Mouse (Mus musculus) heart, embryonic 14.5 days (tissue): ENCODE data around the gene Cnnm2. TPM values are rescaled to one million over a fixed set of nuclear protein-coding genes. Genes with fewer than 3 reads are reported as not detected.

Experiments
- ATAC-seq: fragments of 200-750 bp; cut with Nextera tagmentation; 2 replicates; pipeline ENCODE4 v1.8.0; 2017; ENCODE audit warnings: low read depth, moderate TSS enrichment; ENCODE audit not compliant: insufficient number of reproducible peaks, insufficient read depth, low FRiP score
- H3K27ac ChIP-seq, 2 experiments: fragments of 200-500 bp in 1 of 2; fragments of 300-500 bp in 1 of 2; sonication (generic) in 1 of 2; replicated peaks in 1 of 2; 2 replicates each; pipeline ENCODE4 v1.5.1; 2012 to 2014; ENCODE audit warnings: low read depth in 2 of 2, low read length in 2 of 2, control low read depth in 1 of 2, mild to moderate bottlenecking in 1 of 2, mixed read lengths in 1 of 2; ENCODE audit not compliant: control insufficient read depth in 1 of 2, insufficient read depth in 1 of 2
- H3K27me3 ChIP-seq: fragments of 300-500 bp; sonication (generic); 2 replicates; pipeline ENCODE4 v1.6.1; 2014; ENCODE audit warnings: mild to moderate bottlenecking, low read length, control low read depth; ENCODE audit not compliant: control insufficient read depth, insufficient read depth
- H3K36me3 ChIP-seq: fragments of 300-500 bp; sonication (generic); 2 replicates; pipeline ENCODE4 v1.6.1; 2014; ENCODE audit warnings: mild to moderate bottlenecking, control low read depth, low read length, mixed read lengths; ENCODE audit not compliant: control insufficient read depth, insufficient read depth
- H3K4me1 ChIP-seq, 2 experiments: fragments of 200-500 bp in 1 of 2; fragments of 300-500 bp in 1 of 2; sonication (generic) in 1 of 2; 2 replicates each; pipeline ENCODE4 v1.6.1; 2012 to 2014; ENCODE audit warnings: low read length in 2 of 2, control low read depth in 1 of 2, mixed read lengths in 1 of 2; ENCODE audit not compliant: control insufficient read depth in 2 of 2, insufficient read depth in 2 of 2
- H3K4me2 ChIP-seq: fragments of 300-500 bp; sonication (generic); 2 replicates; pipeline ENCODE4 v1.6.1; 2014; ENCODE audit warnings: mild to moderate bottlenecking, low read length
- H3K4me3 ChIP-seq, 2 experiments: fragments of 200-500 bp in 1 of 2; fragments of 300-500 bp in 1 of 2; sonication (generic) in 1 of 2; 2 replicates each; pipeline ENCODE4 v1.5.1; 2012 to 2014; ENCODE audit warnings: low read length in 2 of 2, mild to moderate bottlenecking in 2 of 2, control low read depth in 1 of 2, low read depth in 1 of 2, moderate library complexity in 1 of 2; ENCODE audit not compliant: control insufficient read depth in 1 of 2, insufficient read depth in 1 of 2
- H3K9ac ChIP-seq: fragments of 300-500 bp; sonication (generic); 2 replicates; pipeline ENCODE4 v1.6.1; 2014; ENCODE audit warnings: mild to moderate bottlenecking, low read length
- H3K9me3 ChIP-seq: fragments of 300-500 bp; sonication (generic); 2 replicates; pipeline ENCODE4 v1.6.1; 2016; ENCODE audit warnings: low read length, control low read depth; ENCODE audit not compliant: control insufficient read depth
- WGBS: fragments of 180-500 bp; shearing (Covaris S2); extraction: QIAGEN DNeasy Blood & Tissue Kit; methylation state at CpG from one replicate; pipeline ENCODE4 v1.1.7; 2014; 5-methylcytosine and 5-hydroxymethylcytosine counted together
- polyA plus RNA-seq: library from polyadenylated mRNA; unstranded; fragments of >200 nt; fragmentation: Nextera tagmentation; extraction: Ambion mirVana; gene quantifications from 2 replicates; pipeline ENCODE4 v1.2.1, GENCODE M21; 2014

Gene Cnnm2
- polyA plus RNA-seq, 1 experiment from 2014 or later: 3.2 TPM

- no peak overlapping the region for H3K4me2 ChIP-seq
- H3K4me3 ChIP-seq: no peak overlapping the region
- H3K4me1 ChIP-seq: peaks cover 0 to 8% of the 10 kb centered on the region in 2 experiments; a peak in 2 of 4 replicates
- no peak for ATAC-seq
- no peaks in the 10 kb centered on the region for H3K9me3 ChIP-seq
- no peak overlapping the region for H3K27ac ChIP-seq
- WGBS: 79% methylated on average over 5 of the region's 5 CpGs
- no peaks in the 10 kb centered on the region for H3K36me3 ChIP-seq
- no peaks in the 10 kb centered on the region for H3K27me3 ChIP-seq
- H3K9ac ChIP-seq: no peak overlapping the region
Measured at GRCm38 (mm10) chr19:46834301-46834700, 72.9 kb downstream of the Cnnm2 start.

GRCm38 (mm10) chr19:46835339-46835738 is 73.9 kb downstream of the Cnnm2 start:
- Histone ChIP-seq H3K9me3 (no peaks in the 10 kb centered on the region), H3K27ac (no peak overlapping the region), H3K4me3 (no peak overlapping the region), H3K36me3 (no peaks in the 10 kb centered on the region), H3K4me1 (peaks cover 0 to 8% of the 10 kb centered on the region in 2 experiments; a peak in 2 of 4 replicates), H3K27me3 (no peaks in the 10 kb centered on the region), H3K9ac (no peak overlapping the region), H3K4me2 (no peak overlapping the region)
- no peak for ATAC-seq
- 57% methylated on average over 4 of the region's 4 CpGs for WGBS

GRCm38 (mm10) chr19:46836085-46836484 is 74.7 kb downstream of the Cnnm2 start:
- Histone ChIP-seq H3K9me3 (no peaks in the 10 kb centered on the region), H3K36me3 (no peaks in the 10 kb centered on the region), H3K27me3 (no peaks in the 10 kb centered on the region), H3K4me2 (no peak overlapping the region), H3K27ac (no peak overlapping the region), H3K4me3 (no peak overlapping the region), H3K4me1 (peaks cover 0 to 6% of the 10 kb centered on the region in 2 experiments; a peak in 2 of 4 replicates), H3K9ac (no peak overlapping the region)
- no peak for ATAC-seq
- 77% methylated on average over 3 of the region's 3 CpGs for WGBS

- Histone ChIP-seq H3K36me3 (no peaks in the 10 kb centered on the region), H3K4me3 (no peak overlapping the region), H3K9me3 (no peaks in the 10 kb centered on the region), H3K4me1 (no peaks in the 10 kb centered on the region; a peak in 1 of 4 replicates), H3K27ac (no peak overlapping the region), H3K9ac (no peak overlapping the region), H3K27me3 (no peaks in the 10 kb centered on the region), H3K4me2 (no peak overlapping the region)
- ATAC-seq: no peak
- 83% methylated on average over 11 of the region's 11 CpGs for WGBS
Measured at GRCm38 (mm10) chr19:46837290-46838079, 76.1 kb downstream of the Cnnm2 start.

- Histone ChIP-seq H3K36me3 (no peaks in the 10 kb centered on the region), H3K4me3 (no peak overlapping the region), H3K4me1 (peaks cover 7 to 11% of the 10 kb centered on the region in 2 experiments), H3K4me2 (no peak overlapping the region), H3K27me3 (no peaks in the 10 kb centered on the region), H3K9ac (no peak overlapping the region), H3K9me3 (no peaks in the 10 kb centered on the region), H3K27ac (no peak overlapping the region)
- ATAC-seq: no peak
- whole genome bisulfite sequencing: 82% methylated on average over 4 of the region's 4 CpGs
Measured at GRCm38 (mm10) chr19:46841016-46841415, 79.6 kb downstream of the Cnnm2 start.

- no peaks in the 10 kb centered on the region for H3K27me3 ChIP-seq
- peaks cover 13 to 20% of the 10 kb centered on the region in 2 experiments for H3K4me1 ChIP-seq
- no peak overlapping the region for H3K4me3 ChIP-seq
- ATAC-seq: no peak
- no peak overlapping the region; a peak in 1 of 4 replicates for H3K27ac ChIP-seq
- no peaks in the 10 kb centered on the region for H3K36me3 ChIP-seq
- H3K9ac ChIP-seq: no peak overlapping the region
- no peak overlapping the region for H3K4me2 ChIP-seq
- WGBS: 6% methylated on average over 2 of the region's 2 CpGs
- no peaks in the 10 kb centered on the region for H3K9me3 ChIP-seq
Measured at GRCm38 (mm10) chr19:46843030-46843429, 81.6 kb downstream of the Cnnm2 start.

- 0 out of 4 replicates have a peak overlapping the region, but pooled peaks of 1 of the 2 experiments have one; percentile 33 for H3K27ac ChIP-seq
- H3K4me3 ChIP-seq: no peak overlapping the region
- H3K27me3 ChIP-seq: no peaks in the 10 kb centered on the region
- 85% methylated on average over 7 of the region's 7 CpGs for WGBS
- H3K4me2 ChIP-seq: no peak overlapping the region
- peaks cover 24 to 39% of the 10 kb centered on the region in 2 experiments for H3K4me1 ChIP-seq
- H3K9ac ChIP-seq: no peak overlapping the region
- ATAC-seq: no peak
- no peaks in the 10 kb centered on the region for H3K9me3 ChIP-seq
- no peaks in the 10 kb centered on the region for H3K36me3 ChIP-seq
Measured at GRCm38 (mm10) chr19:46846056-46846455, 84.7 kb downstream of the Cnnm2 start.
